Mouse (Mus musculus) embryonic stem cell, embryonic (primary cell): ENCODE results near the gene Fam185a.

Source experiments
- CTCF ChIA-PET, 4 experiments: fragments of 300-600 bp in 2 of 4; fragments of 350-600 bp in 2 of 4; sonication (Branson Sonifier 250); formaldehyde crosslinking; loops; one replicate each; lab custom pipeline; 2022; ENCODE audit warnings: inconsistent platforms in 2 of 4; lab: Charles Lee
- POLR2A ChIA-PET, 4 experiments: fragments of 300-600 bp in 2 of 4; fragments of 350-600 bp in 2 of 4; sonication (Branson Sonifier 250); formaldehyde crosslinking; loops; one replicate each; lab custom pipeline; 2022; ENCODE audit warnings: antibody characterized with exemption in 4 of 4, inconsistent platforms in 1 of 4; lab: Charles Lee

The Fam185a gene

DNA sequence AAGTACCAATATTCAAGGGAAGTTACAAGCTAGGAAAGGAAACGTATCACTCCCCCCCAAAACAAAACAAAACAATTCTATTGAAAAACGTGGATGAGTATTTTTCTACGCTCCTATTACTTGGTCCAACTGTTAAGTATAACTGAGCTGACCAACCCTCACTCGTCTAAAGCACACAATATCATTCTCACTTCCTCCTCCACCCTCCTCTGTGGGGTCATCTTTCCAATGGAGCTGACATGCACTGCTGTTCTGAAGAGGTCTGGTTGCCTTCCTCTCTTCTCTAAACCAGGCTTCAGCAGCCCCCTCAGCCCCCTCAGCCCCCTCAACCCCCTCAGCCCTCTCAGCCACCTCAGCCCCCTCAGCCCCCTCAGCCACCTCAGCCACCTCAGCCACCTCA lies 85.0 kb downstream of the Fam185a start:
- CTCF ChIA-PET, result no interaction called here

DNA sequence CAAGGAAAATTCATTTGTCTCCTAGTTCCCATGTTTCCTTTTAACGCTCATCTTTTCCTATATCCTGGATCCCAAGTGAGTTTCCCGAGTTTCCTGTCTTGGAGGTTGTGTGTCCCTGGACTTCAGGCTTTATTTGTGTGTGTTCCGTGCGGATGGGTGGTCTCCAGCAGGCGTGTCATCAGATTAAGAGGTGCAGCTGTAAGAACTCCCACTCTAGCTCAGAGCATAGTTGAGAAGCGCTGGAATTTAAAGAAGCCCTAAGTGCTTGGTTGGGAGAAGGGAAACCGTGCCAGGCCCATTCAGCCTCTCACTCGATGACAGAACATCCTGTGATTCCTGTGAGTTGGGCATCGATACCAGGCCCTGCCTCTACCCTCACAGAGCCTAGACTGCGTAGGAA lies 88.6 kb downstream of the Fam185a start:
- POLR2A ChIA-PET, result interaction anchor here in 1 of 4 experiments (1.7 kb wide), 1 partner anchor 14 kb away, joined by 3 read pairs; no protein-coding TSS in a partner anchor
- CTCF ChIA-PET, result interaction anchor here in 1 of 4 experiments (0.6 kb wide), 1 partner anchor 1712 kb away, joined by 4 read pairs; no protein-coding TSS in a partner anchor

More for the DNA sequence above, 85.0 kb downstream of the Fam185a start:
- POLR2A ChIA-PET, result interaction anchor here in 1 of 4 experiments (0.6 kb wide), 1 partner anchor 337 kb away, joined by 3 read pairs; no protein-coding TSS in a partner anchor

GRCm38 (mm10) chr5:21517562-21517961 lies 92.8 kb downstream of the Fam185a start:
- POLR2A ChIA-PET, result no interaction called here
- CTCF ChIA-PET, result no interaction called here

- ChIA-PET CTCF (no interaction called here), POLR2A (no interaction called here)
These were observed 93.4 kb downstream of the Fam185a start for GRCm38 (mm10) chr5:21518207-21518606.

GRCm38 (mm10) chr5:21519166-21519565 lies 94.4 kb downstream of the Fam185a start:
- ChIA-PET POLR2A (no interaction called here), CTCF (no interaction called here)

GRCm38 (mm10) chr5:21526835-21527485 lies 102.2 kb downstream of the Fam185a start:
- POLR2A ChIA-PET, result interaction anchor here in 1 of 4 experiments (1.0 to 1.5 kb wide), 2 partner anchors 13 to 14 kb away, joined by 3 read pairs; no protein-coding TSS in a partner anchor

GRCm38 (mm10) chr5:21527488-21527911 lies 102.7 kb downstream of the Fam185a start:
- ChIA-PET POLR2A (interaction anchor here in 1 of 4 experiments (1.0 kb wide), 1 partner anchor 14 kb away, joined by 3 read pairs; no protein-coding TSS in a partner anchor), CTCF (no interaction called here)

More at GRCm38 (mm10) chr5:21526835-21527485, 102.2 kb downstream of the Fam185a start:
- CTCF ChIA-PET, result no interaction called here

GRCm38 (mm10) chr5:21528068-21528842 lies 103.5 kb downstream of the Fam185a start:
- CTCF ChIA-PET, result no interaction called here
- POLR2A ChIA-PET, result no interaction called here

GRCm38 (mm10) chr5:21529110-21529720 lies 104.5 kb downstream of the Fam185a start:
- POLR2A ChIA-PET, result no interaction called here

More at GRCm38 (mm10) chr5:21529110-21529720, 104.5 kb downstream of the Fam185a start:
- CTCF ChIA-PET, result no interaction called here
